Mouse (Mus musculus): Measurements from ENCODE around the gene Epb41l3. TPM values are rescaled to one million over a fixed set of nuclear protein-coding genes. Genes with fewer than 3 reads are reported as not detected.
"Not testable (repeated sequence)": the region's sequence is repeated elsewhere in the genome, so short reads cannot be mapped to it uniquely, and the experiment has no call there.

Epb41l3 gene
- polyA plus RNA-seq, 1 experiment from 2014 or later, result 137 TPM

DNA sequence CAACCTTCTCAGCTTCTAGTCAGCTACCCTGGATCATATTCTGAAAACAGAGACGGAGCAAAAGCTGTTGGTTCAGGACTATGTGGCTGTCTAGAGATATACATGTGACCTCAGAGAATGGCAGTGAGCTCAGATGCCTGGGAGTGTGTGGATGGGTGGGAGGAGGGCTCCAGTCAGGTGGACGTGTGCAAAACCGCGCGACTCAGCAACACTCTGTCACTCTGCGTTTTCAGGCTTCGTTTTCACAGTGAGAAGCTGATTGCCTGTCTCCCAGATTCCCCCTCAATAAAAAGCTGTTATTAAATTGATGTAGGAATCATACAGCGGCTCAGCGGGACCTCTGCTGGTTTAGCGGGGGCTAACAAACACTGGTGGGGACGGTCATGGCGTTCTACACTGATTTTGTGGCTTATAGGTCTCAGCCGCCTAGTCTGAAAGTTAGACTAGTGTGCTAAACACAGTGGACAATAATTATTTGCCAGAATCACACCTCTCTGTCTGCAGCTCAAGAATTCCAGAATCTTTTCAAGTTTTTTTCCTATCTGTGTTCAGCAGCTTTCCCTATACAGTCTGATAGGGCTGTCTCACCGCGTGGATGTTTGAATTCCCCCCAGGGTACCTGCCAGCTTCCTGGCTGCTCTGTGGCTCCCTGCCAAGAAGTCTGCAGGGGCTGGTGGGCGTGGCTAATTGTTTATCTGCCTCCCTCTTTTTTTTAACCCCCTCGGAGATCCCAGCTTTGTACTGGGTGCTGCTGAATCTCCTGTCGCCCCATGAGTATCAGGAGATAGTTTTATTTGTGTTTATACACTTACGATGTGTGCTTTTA, 45.3 kb downstream of the Epb41l3 start:
- Histone ChIP-seq H3K4me2 (peak overlapping the region; percentile 44), H3K27ac (no peak overlapping the region), H3K27me3 (no peaks in the 10 kb centered on the region), H3K9ac (no peak overlapping the region), H3K4me1 (peaks cover 16% of the 10 kb centered on the region), H3K4me3 (peak overlapping the region; percentile 21; the same call in 1 of the 2 replicates), H3K9me3 (no peaks in the 10 kb centered on the region), H3K36me3 (no peaks in the 10 kb centered on the region)
- ATAC-seq (ENCODE audit: insufficient number of reproducible peaks, low FRiP score, low TSS enrichment, low read depth), result no peak
- 3% methylated on average over 19 of the region's 19 CpGs for WGBS

GRCm38 (mm10) chr17:69122403-69122802, 46.9 kb downstream of the Epb41l3 start:
- H3K27me3 ChIP-seq; ATAC-seq (ENCODE audit: insufficient number of reproducible peaks, low FRiP score, low TSS enrichment, low read depth); H3K9me3 ChIP-seq; H3K27ac ChIP-seq; H3K36me3 ChIP-seq; H3K9ac ChIP-seq: not testable (repeated sequence)
- peak overlapping the region; percentile 15 for H3K4me3 ChIP-seq
- WGBS, result 7% methylated on average over 6 of the region's 6 CpGs
- peak overlapping the region; percentile 38 for H3K4me2 ChIP-seq
- H3K4me1 ChIP-seq, result peaks cover 16% of the 10 kb centered on the region

DNA sequence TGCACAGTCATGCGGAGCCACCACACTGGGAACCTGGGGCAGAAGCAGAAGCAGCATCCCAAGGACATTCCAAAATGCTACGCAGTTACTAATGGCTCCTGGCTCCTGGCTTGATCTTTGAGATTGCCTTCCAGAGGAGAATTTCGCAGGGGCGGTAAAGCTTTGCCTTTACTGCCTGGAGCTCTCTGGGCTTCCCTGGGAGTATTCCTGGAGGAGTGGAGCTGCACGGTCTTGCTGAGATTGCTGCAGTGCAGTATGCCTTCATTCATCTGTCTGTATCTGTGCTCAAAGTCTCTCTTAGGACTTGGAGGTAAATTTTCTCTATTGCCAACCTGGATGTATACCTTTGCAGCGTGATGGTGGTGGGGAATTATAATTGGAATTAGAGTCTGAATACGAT, 52.0 kb downstream of the Epb41l3 start:
- Histone ChIP-seq H3K27ac (no peak overlapping the region), H3K36me3 (no peaks in the 10 kb centered on the region), H3K9me3 (no peaks in the 10 kb centered on the region), H3K9ac (no peak overlapping the region), H3K4me2 (no peak overlapping the region), H3K4me1 (peaks cover 10% of the 10 kb centered on the region), H3K27me3 (no peaks in the 10 kb centered on the region), H3K4me3 (no peak overlapping the region)
- ATAC-seq (ENCODE audit: insufficient number of reproducible peaks, low FRiP score, low TSS enrichment, low read depth), result no peak
- WGBS, result 53% methylated on average over 7 of the region's 7 CpGs

- Histone ChIP-seq H3K9ac (no peak overlapping the region), H3K27ac (no peak overlapping the region), H3K4me3 (no peak overlapping the region), H3K9me3 (no peaks in the 10 kb centered on the region), H3K4me2 (no peak overlapping the region), H3K27me3 (no peaks in the 10 kb centered on the region), H3K4me1 (peaks cover 10% of the 10 kb centered on the region), H3K36me3 (no peaks in the 10 kb centered on the region)
- 31% methylated on average over 5 of the region's 5 CpGs for WGBS
- no peak for ATAC-seq (ENCODE audit: insufficient number of reproducible peaks, low FRiP score, low TSS enrichment, low read depth)
Observed at GRCm38 (mm10) chr17:69127981-69128380, 52.5 kb downstream of the Epb41l3 start.

DNA sequence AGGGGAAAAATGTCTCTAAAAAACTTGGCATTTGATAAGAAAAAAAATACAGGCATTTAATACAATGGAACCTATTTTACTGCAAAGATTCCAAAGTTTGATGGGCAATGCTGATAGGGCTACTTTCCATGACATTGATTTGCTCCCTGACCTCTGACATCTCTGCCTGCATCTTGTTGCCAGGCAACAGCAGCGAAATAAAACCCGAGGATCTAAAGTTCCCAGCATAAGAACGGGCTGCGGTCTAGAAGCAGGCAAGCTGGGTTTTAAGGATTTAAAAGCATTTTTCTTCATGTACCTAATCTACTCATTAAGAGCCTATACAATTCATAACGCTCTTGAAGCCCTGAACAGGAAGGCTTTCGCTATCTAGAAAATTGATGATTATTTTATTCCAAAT, 54.0 kb downstream of the Epb41l3 start:
- Histone ChIP-seq H3K27me3 (no peaks in the 10 kb centered on the region), H3K4me3 (no peak overlapping the region), H3K9me3 (no peaks in the 10 kb centered on the region), H3K4me1 (peaks cover 10% of the 10 kb centered on the region), H3K4me2 (no peak overlapping the region), H3K36me3 (no peaks in the 10 kb centered on the region), H3K9ac (no peak overlapping the region), H3K27ac (no peak overlapping the region)
- WGBS, result 40% methylated on average over 6 of the region's 6 CpGs
- ATAC-seq (ENCODE audit: insufficient number of reproducible peaks, low FRiP score, low TSS enrichment, low read depth), result no peak

GRCm38 (mm10) chr17:69143017-69143416, 67.5 kb downstream of the Epb41l3 start:
- Histone ChIP-seq H3K36me3 (no peaks in the 10 kb centered on the region), H3K9ac (no peak overlapping the region), H3K4me3 (no peak overlapping the region), H3K4me2 (no peak overlapping the region), H3K4me1 (no peaks in the 10 kb centered on the region), H3K27ac (no peak overlapping the region), H3K9me3 (no peaks in the 10 kb centered on the region), H3K27me3 (no peaks in the 10 kb centered on the region)
- WGBS, result 69% methylated on average over 3 of the region's 3 CpGs
- no peak for ATAC-seq (ENCODE audit: insufficient number of reproducible peaks, low FRiP score, low TSS enrichment, low read depth)

DNA sequence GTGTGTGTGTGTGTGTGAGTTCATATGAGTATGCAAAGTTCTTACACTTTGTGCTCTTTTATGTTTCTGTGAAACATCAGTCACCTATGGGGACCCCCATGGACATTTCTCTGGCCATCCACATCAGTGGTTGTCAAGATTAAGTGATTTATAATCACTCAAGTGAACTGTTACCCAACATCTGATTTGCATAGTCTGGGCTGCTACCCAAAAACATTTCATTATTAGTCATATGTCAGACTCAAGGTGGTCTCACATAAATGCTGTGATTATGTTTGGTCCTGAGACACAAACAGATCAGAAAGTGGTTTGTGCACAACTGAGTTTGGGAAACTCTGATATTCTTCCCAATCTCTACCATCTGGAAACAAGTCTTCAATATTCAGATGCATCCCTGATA, 75.3 kb downstream of the Epb41l3 start:
- Histone ChIP-seq H3K9me3 (no peaks in the 10 kb centered on the region), H3K27me3 (no peaks in the 10 kb centered on the region), H3K27ac (no peak overlapping the region), H3K9ac (no peak overlapping the region), H3K4me3 (no peak overlapping the region), H3K4me2 (no peak overlapping the region), H3K4me1 (no peaks in the 10 kb centered on the region), H3K36me3 (no peaks in the 10 kb centered on the region)
- no peak for ATAC-seq (ENCODE audit: insufficient number of reproducible peaks, low FRiP score, low TSS enrichment, low read depth)

GRCm38 (mm10) chr17:69151281-69151680, 75.8 kb downstream of the Epb41l3 start:
- H3K4me3 ChIP-seq, result no peak overlapping the region
- no peak overlapping the region for H3K9ac ChIP-seq
- H3K9me3 ChIP-seq, result no peaks in the 10 kb centered on the region
- ATAC-seq (ENCODE audit: insufficient number of reproducible peaks, low FRiP score, low TSS enrichment, low read depth), result no peak
- H3K4me1 ChIP-seq, result 0 out of 2 replicates have a peak, but pooled peaks cover 1% of the 10 kb centered on the region
- no peaks in the 10 kb centered on the region for H3K36me3 ChIP-seq
- H3K27ac ChIP-seq, result no peak overlapping the region
- WGBS, result 19% methylated on average over 3 of the region's 3 CpGs
- H3K27me3 ChIP-seq, result no peaks in the 10 kb centered on the region
- no peak overlapping the region for H3K4me2 ChIP-seq

DNA sequence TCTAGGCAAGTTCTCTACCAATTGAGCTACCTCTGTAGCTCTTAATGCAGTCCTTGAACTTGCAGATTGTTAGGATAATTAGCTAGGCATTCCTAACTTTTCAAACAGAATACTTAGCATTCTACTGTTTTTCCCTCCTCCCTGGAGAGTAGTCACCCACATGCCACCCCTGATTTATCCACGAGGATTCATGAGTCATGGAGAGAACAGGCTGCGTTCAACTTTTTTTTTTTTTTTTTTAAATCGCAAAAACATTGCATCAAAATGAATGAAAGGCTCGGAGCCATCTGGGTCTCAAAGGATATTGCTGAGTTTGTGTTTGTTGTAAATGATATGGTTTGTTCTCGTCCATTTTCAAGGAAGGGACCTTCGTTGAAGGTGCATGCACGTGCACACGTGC, 79.6 kb downstream of the Epb41l3 start:
- WGBS, result 73% methylated on average over 8 of the region's 8 CpGs
- H3K9ac ChIP-seq, result no peak overlapping the region

GRCm38 (mm10) chr17:69156522-69157100, 81.1 kb downstream of the Epb41l3 start:
- 0% methylated on average over 46 of the region's 58 CpGs for WGBS
- H3K4me2 ChIP-seq, result peak overlapping the region; percentile 72
- peak; percentile 82 for ATAC-seq (ENCODE audit: insufficient number of reproducible peaks, low FRiP score, low TSS enrichment, low read depth)

More for the DNA sequence above, 79.6 kb downstream of the Epb41l3 start:
- Histone ChIP-seq H3K9me3 (no peaks in the 10 kb centered on the region), H3K27me3 (no peaks in the 10 kb centered on the region), H3K4me1 (peaks cover 18% of the 10 kb centered on the region), H3K27ac (no peak overlapping the region), H3K36me3 (no peaks in the 10 kb centered on the region), H3K4me2 (no peak overlapping the region), H3K4me3 (no peak overlapping the region)
- no peak for ATAC-seq (ENCODE audit: insufficient number of reproducible peaks, low FRiP score, low TSS enrichment, low read depth)

DNA sequence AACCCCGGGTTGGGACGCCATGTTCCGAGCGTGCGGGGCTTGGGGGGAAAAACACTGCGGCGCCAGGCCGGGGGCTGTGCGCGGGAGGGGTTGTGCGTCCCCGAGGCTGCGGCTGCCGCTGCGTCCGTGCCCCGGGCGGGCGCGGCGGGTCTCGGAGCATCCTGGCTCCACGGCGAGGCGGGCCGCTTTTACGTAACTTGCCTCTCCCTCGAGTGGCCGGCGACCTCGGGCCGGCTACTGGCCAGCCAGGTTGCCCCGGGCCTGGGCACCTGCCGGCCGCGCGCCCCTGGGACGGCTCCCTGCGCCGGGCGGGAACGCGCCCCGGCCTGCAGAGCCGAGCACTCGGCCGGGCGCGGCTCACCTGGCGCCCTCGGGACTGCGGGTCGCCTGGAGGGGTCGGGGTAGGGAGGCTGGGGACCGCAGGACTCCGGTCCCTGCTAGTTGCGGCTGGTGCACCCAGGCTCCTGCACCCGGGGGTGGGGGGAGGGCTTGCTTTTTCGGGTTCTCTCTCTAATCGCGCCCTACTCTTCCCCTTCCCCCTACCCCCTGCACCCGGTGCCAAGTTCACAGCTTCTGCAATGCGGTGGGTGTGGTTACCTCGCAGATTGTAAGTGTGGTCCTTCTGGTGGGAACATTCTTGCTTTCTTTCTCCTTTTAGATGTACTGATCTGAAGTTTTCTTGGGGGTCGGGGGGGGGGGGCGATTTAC, 81.8 kb downstream of the Epb41l3 start:
- Histone ChIP-seq H3K36me3 (no peaks in the 10 kb centered on the region), H3K4me3 (peak overlapping the region; percentile 96), H3K9me3 (no peaks in the 10 kb centered on the region), H3K27ac (peak overlapping the region; percentile 95), H3K9ac (peak overlapping the region; percentile 98), H3K27me3 (no peaks in the 10 kb centered on the region), H3K4me2 (peak overlapping the region; percentile 72), H3K4me1 (peaks cover 21% of the 10 kb centered on the region)
- peak; percentile 74 for ATAC-seq (ENCODE audit: insufficient number of reproducible peaks, low FRiP score, low TSS enrichment, low read depth)
- WGBS, result under 1% methylated on average over 51 of the region's 66 CpGs

More at GRCm38 (mm10) chr17:69156522-69157100, 81.1 kb downstream of the Epb41l3 start:
- Histone ChIP-seq H3K27me3 (no peaks in the 10 kb centered on the region), H3K9ac (peak overlapping the region; percentile 98), H3K4me1 (peaks cover 21% of the 10 kb centered on the region), H3K27ac (peak overlapping the region; percentile 95), H3K36me3 (no peaks in the 10 kb centered on the region), H3K9me3 (no peaks in the 10 kb centered on the region), H3K4me3 (peak overlapping the region; percentile 96)

- Histone ChIP-seq H3K4me2 (peak overlapping the region; percentile 72), H3K27me3 (no peaks in the 10 kb centered on the region), H3K4me3 (peak overlapping the region; percentile 96), H3K9me3 (no peaks in the 10 kb centered on the region), H3K27ac (peak overlapping the region; percentile 95), H3K36me3 (no peaks in the 10 kb centered on the region), H3K9ac (no peak overlapping the region), H3K4me1 (peaks cover 21% of the 10 kb centered on the region)
- peak; percentile 62; the same call in 1 of the 2 replicates for ATAC-seq (ENCODE audit: insufficient number of reproducible peaks, low FRiP score, low TSS enrichment, low read depth)
- WGBS, result 3% methylated on average over 11 of the region's 11 CpGs
Observed at GRCm38 (mm10) chr17:69157809-69158185, 82.3 kb downstream of the Epb41l3 start.
